Mouse (Mus musculus): Measurements from ENCODE around the gene Rbm8a.

DNA sequence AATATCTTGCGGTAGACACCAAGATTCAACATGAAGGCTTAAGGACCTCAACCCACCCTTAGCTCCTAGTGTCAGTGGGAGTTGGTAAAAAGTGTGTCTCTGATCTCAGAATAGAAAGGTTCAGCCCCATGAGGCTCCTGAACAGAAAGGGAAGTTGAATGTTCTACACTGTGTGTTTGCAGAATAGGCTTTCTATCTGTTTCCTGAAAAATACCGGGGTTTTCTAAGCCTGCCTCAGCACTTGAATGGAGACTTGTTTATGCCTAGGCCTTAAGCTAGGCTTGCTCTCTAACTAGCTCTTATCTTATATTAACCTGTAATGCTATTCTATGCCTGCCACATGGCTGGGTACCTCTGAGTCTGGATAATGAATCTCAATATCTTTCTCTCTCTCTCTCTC is 31.2 kb downstream of the Rbm8a start:
- TF ChIP-seq POLR2A (IDR thresholded peaks at IDR 0.05; ENCODE audit: control insufficient read depth in 1 of 2, insufficient read depth in 1 of 2, low read depth in 1 of 2, low read length in 2 of 2, poor library complexity in 1 of 2): no peak
- TF ChIP-seq RAD21 (IDR thresholded peaks at IDR 0.05; ENCODE audit: low read depth, low read length): no peak
- no peak for TF ChIP-seq EP300 (IDR thresholded peaks at IDR 0.05; ENCODE audit: low read depth in 1 of 2, low read length in 2 of 2)
- TF ChIP-seq TBP (IDR thresholded peaks at IDR 0.05; ENCODE audit: low read depth, low read length): no peak
- no peak for TF ChIP-seq HCFC1 (IDR thresholded peaks at IDR 0.05; ENCODE audit: low read depth, low read length)
- TF ChIP-seq CHD2 (IDR thresholded peaks at IDR 0.05; ENCODE audit: low read length): no peak
- no peak for TF ChIP-seq CHD1 (IDR thresholded peaks at IDR 0.05; ENCODE audit: low read depth, low read length)
- TF ChIP-seq ZKSCAN1 (IDR thresholded peaks at IDR 0.05; ENCODE audit: low read depth, low read length): no peak

Data from MEL (cell line).